Mouse (Mus musculus) liver, postnatal 0 days (tissue): ENCODE data around the gene Smad3. TPM values are rescaled to one million over a fixed set of nuclear protein-coding genes. Genes with fewer than 3 reads are reported as not detected.

ENCODE experiments used
- ATAC-seq: fragments of 200-750 bp; cut with Nextera tagmentation; 2 replicates; pipeline ENCODE4 v1.8.0; 2017; ENCODE audit warnings: mild to moderate bottlenecking, moderate library complexity
- DNase-seq: peaks from one replicate; pipeline ENCODE4 v3.0.0-alpha.2; 2016
- H3K27ac ChIP-seq: fragments of 300-500 bp; sonication (generic); 2 replicates; pipeline ENCODE4 v1.5.1; 2014; ENCODE audit warnings: antibody characterized with exemption, moderate library complexity, mild to moderate bottlenecking, low read depth
- H3K27me3 ChIP-seq: fragments of 300-500 bp; sonication (generic); 2 replicates; pipeline ENCODE4 v1.6.1; 2014; ENCODE audit warnings: low read length, control low read depth, mixed read lengths; ENCODE audit not compliant: insufficient read depth
- H3K36me3 ChIP-seq: fragments of 300-500 bp; sonication (generic); replicated peaks from 2 replicates; pipeline ENCODE4 v1.6.1; 2014; ENCODE audit warnings: mild to moderate bottlenecking, control low read depth, low read length, moderate library complexity, mixed read lengths; ENCODE audit not compliant: insufficient read depth
- H3K4me1 ChIP-seq: fragments of 300-500 bp; sonication (generic); 2 replicates; pipeline ENCODE4 v1.6.1; 2014; ENCODE audit warnings: antibody characterized with exemption, mild to moderate bottlenecking, control low read depth; ENCODE audit not compliant: insufficient read depth
- H3K4me2 ChIP-seq: fragments of 300-500 bp; sonication (generic); 2 replicates; pipeline ENCODE4 v1.6.1; 2014; ENCODE audit warnings: low read depth, mild to moderate bottlenecking, low read length, moderate library complexity, mixed read lengths
- H3K4me3 ChIP-seq: fragments of 300-500 bp; sonication (generic); 2 replicates; pipeline ENCODE4 v1.5.1; 2014; ENCODE audit warnings: low read depth, low read length
- H3K9ac ChIP-seq: fragments of 300-500 bp; sonication (generic); replicated peaks from 2 replicates; pipeline ENCODE4 v1.6.1; 2014; ENCODE audit warnings: mild to moderate bottlenecking, moderate library complexity
- H3K9me3 ChIP-seq: fragments of 300-500 bp; sonication (generic); 2 replicates; pipeline ENCODE4 v1.6.1; 2016; ENCODE audit warnings: mild to moderate bottlenecking, control low read depth, low read length, mixed read lengths
- CTCF ChIP-seq: sonication (generic); IDR thresholded peaks from 2 replicates; pipeline ENCODE4 v1.5.1; 2016; ENCODE audit warnings: antibody characterized with exemption, low read depth
- EP300 ChIP-seq: IDR thresholded peaks from 2 replicates; pipeline ENCODE4 v1.6.1; 2016; ENCODE audit warnings: antibody characterized with exemption, low read depth, mild to moderate bottlenecking
- WGBS: fragments of 180-500 bp; shearing (Covaris S2); extraction: QIAGEN DNeasy Blood & Tissue Kit; methylation state at CpG from one replicate; pipeline ENCODE4 v1.1.7; 2014; ENCODE audit not compliant: insufficient replicate concordance; 5-methylcytosine and 5-hydroxymethylcytosine counted together
- polyA plus RNA-seq: library from polyadenylated mRNA; unstranded; fragments of >200 nt; fragmentation: Nextera tagmentation; extraction: Ambion mirVana; gene quantifications from 2 replicates; pipeline ENCODE4 v1.2.1, GENCODE M21; 2015

Smad3 gene
- polyA plus RNA-seq, 1 experiment from 2014 or later: 2.1 TPM

DNA sequence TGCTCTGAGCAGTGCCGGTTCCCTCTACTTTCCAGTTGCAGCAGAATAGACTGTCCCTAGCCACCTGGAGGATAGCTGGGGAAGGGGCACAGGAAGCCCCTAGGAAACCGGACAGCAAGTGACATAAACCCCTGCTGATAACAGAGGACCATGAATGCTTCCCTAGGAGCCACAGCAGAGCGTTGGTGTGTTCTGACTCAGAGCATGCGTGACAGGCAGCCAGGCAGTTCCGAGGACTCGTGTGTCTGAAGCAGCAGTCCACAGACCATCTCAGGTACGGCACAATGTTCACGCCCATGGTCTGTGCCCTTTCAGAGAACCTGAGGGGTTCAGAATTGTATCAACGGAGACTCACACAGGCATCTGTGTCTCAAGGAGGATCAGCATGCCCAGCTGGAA lies 109.3 kb downstream of the Smad3 start:
- H3K27ac ChIP-seq: no peak overlapping the region
- H3K9ac ChIP-seq: no peak overlapping the region
- ATAC-seq (no peak), DNase-seq (no peak)
- peaks cover 30% of the 10 kb centered on the region for H3K36me3 ChIP-seq
- no peak overlapping the region for H3K4me2 ChIP-seq
- TF ChIP-seq EP300 (no peak), CTCF (no peak)
- 84% methylated on average over 9 of the region's 9 CpGs for WGBS
- no peaks in the 10 kb centered on the region for H3K27me3 ChIP-seq
- H3K4me1 ChIP-seq: no peaks in the 10 kb centered on the region
- no peak overlapping the region for H3K4me3 ChIP-seq
- H3K9me3 ChIP-seq: no peaks in the 10 kb centered on the region

DNA sequence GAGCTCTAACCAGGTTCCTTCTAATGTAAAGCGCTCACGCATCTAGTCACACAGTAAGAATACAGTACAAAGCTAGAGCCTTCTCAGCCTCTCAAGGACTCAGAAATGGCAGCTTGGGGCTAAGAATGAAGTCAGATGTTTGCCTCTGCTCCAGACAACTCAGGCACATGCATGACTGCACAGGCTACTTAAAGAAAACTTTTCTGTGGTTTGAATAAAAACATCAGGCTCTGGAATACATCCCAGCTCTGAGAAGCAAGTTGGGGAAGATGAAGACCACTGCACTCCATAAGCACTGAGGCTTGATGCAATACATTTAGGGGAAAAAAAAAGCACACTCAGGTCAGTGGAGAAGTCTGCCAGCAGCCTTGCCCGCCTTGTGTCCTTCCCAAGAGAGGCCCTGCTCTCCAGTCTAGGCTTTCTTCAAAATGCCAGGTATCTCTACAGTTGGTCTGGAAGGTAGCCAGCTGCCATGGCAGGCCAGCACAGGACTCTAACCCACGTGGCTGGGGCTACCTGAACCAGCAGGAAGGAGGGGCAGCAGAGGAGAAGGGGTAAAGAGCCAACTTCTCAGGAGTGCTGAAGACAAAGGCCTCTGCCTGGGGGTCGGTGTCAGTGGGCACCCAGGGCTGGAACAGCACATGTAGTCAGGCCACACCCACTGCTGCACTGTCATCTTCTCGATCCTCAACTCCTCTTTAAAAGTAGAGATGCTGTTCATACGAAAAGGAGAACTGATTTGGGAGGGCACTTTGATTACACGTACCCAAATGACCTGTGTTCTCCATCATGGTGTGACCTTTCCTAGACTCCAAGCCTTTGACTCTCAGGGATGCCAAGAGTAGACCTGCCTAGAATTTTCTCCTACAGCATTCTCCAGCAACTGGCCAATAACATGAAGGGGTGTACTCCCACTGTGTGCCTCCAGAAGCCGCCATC lies 109.9 kb downstream of the Smad3 start:
- Histone ChIP-seq H3K27ac (no peak overlapping the region), H3K9ac (no peak overlapping the region), H3K9me3 (no peaks in the 10 kb centered on the region), H3K4me2 (no peak overlapping the region), H3K36me3 (peaks cover 33% of the 10 kb centered on the region), H3K4me1 (no peaks in the 10 kb centered on the region), H3K27me3 (no peaks in the 10 kb centered on the region), H3K4me3 (no peak overlapping the region)
- TF ChIP-seq CTCF (no peak), EP300 (no peak)
- ATAC-seq (no peak), DNase-seq (no peak)
- 72% methylated on average over 9 of the region's 9 CpGs for WGBS

DNA sequence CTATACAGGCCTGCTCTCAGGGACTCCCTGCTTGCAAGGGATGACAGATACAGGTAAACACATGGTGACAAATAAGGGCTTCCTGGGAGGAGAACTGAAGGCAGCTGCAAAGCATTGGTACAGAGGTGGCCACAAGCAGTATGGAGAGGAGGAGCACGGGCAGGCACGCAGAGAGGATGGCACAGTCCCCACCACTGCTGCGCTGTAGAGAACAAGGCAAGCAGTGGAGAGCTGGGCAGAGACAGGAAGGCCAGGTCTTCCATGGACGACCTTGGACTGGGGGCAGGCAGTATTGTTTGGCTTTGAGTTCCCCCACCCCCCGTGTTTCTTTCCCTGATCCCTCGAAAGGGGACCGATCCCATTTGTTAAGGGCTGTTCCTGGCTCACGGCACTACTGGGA lies 112.7 kb downstream of the Smad3 start:
- H3K36me3 ChIP-seq: peaks cover 25% of the 10 kb centered on the region
- no peak overlapping the region for H3K27ac ChIP-seq
- H3K4me1 ChIP-seq: no peaks in the 10 kb centered on the region
- no peak overlapping the region for H3K4me3 ChIP-seq
- 61% methylated on average over 8 of the region's 8 CpGs for WGBS
- ATAC-seq: no peak
- H3K9ac ChIP-seq: no peak overlapping the region
- no peak overlapping the region for H3K4me2 ChIP-seq
- no peaks in the 10 kb centered on the region for H3K9me3 ChIP-seq
- DNase-seq: no peak
- no peak for TF ChIP-seq CTCF
- no peaks in the 10 kb centered on the region for H3K27me3 ChIP-seq

DNA sequence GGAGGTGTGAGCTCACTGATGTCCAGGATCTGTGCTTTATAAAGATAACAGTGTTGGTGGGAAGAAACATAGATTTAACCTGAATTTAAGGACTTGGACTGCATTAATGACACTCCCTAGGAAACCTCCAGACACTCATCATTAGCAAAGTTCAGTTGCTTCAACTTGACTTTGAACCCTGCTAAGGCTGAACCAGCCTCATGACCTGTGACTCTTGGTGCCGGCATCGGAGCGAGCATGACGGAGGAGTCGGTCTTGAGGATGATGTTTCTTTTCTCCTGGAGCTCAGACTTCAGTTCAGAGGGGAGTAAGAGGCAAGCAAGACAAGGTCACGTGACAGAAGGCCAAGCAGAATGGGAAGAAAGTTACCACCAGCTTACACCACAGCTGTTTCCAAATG lies 113.8 kb downstream of the Smad3 start:
- Histone ChIP-seq H3K36me3 (peaks cover 31% of the 10 kb centered on the region), H3K9ac (no peak overlapping the region), H3K4me3 (no peak overlapping the region), H3K27me3 (no peaks in the 10 kb centered on the region), H3K4me1 (no peaks in the 10 kb centered on the region), H3K27ac (no peak overlapping the region), H3K4me2 (no peak overlapping the region), H3K9me3 (no peaks in the 10 kb centered on the region)
- no peak for TF ChIP-seq CTCF
- no peak for TF ChIP-seq EP300
- ATAC-seq: no peak
- no peak for DNase-seq
- 89% methylated on average over 6 of the region's 6 CpGs for WGBS

DNA sequence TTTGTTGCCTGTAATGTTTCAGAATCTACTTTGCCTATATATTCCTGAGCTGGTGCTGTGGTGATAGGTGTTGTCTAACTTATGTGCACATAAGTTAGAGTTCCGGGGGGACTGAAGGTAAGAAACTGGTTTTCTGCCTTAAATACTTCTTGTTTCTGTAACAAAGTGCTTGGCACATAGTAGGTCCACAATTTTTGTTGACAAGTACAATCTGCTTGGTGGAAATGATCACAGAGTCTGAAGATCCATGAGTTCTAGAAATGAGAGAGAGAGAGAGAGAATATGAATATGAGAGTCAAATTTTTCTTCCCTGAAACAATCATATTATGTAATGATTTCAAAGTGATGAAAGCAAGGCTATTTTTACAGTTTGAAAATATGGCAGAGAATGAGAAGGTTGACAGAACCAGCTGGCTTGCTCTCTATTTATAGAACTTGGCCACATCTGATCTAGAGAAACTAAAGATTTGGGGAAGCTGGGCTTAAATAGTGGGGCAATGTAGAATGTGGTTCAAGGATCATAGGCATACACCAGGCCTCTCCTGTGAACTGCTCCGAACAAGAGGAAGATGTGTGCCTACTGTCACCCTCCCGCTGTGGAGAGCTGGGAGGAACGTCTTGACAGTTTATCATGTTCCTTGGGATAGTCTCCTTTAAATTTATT lies 115.7 kb downstream of the Smad3 start:
- no peaks in the 10 kb centered on the region for H3K9me3 ChIP-seq
- ATAC-seq (no peak), DNase-seq (no peak)
- H3K4me1 ChIP-seq: no peaks in the 10 kb centered on the region
- WGBS: 67% methylated on average over 4 of the region's 4 CpGs
- H3K27ac ChIP-seq: no peak overlapping the region
- no peaks in the 10 kb centered on the region for H3K27me3 ChIP-seq
- peaks cover 40% of the 10 kb centered on the region for H3K36me3 ChIP-seq
- H3K4me3 ChIP-seq: no peak overlapping the region
- TF ChIP-seq EP300 (no peak), CTCF (no peak)
- no peak overlapping the region for H3K9ac ChIP-seq
- H3K4me2 ChIP-seq: no peak overlapping the region

DNA sequence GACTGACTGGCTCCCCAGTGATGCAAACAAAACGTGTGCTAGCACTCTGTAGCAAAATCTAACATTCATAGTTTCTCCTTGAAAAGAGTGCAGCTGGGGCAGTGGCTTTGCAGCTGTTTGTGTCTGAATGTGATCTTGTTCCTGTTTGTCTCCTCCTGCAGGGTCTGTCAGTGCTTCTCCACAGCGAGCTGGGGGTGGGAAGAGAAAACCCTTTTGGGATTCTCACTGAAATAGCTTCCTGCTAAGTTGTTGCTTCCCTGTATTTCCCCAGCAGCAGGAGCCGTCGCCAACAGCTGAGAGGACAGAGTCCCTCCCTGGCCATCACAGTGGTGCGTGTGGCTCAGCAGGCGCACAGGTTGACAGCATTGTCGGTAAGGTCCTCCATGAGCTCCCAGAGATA lies 121.7 kb downstream of the Smad3 start:
- WGBS: 83% methylated on average over 7 of the region's 7 CpGs
- H3K4me3 ChIP-seq: no peak overlapping the region
- H3K27me3 ChIP-seq: no peaks in the 10 kb centered on the region
- H3K27ac ChIP-seq: no peak overlapping the region
- H3K9me3 ChIP-seq: no peaks in the 10 kb centered on the region
- TF ChIP-seq EP300 (no peak), CTCF (no peak)
- no peak overlapping the region for H3K4me2 ChIP-seq
- ATAC-seq (no peak), DNase-seq (no peak)
- H3K9ac ChIP-seq: no peak overlapping the region
- peaks cover 52% of the 10 kb centered on the region for H3K36me3 ChIP-seq
- no peaks in the 10 kb centered on the region for H3K4me1 ChIP-seq
